Mouse (Mus musculus) lung, embryonic 15.5 days (tissue): ENCODE measurements at regions not wholly inside any gene's neighbourhood (a gene's known extent, or its start where the extent isn't known, plus 50 kb on each side); places are given as distances from the start of the nearest gene placed in this dataset.
A peak's percentile ranks its signal among the peaks of the same experiment; 100 is the strongest.

Experiments used
- ATAC-seq: fragments of 200-750 bp; cut with Nextera tagmentation; 2 replicates; pipeline ENCODE4 v1.8.0; 2017; ENCODE audit warnings: moderate number of reproducible peaks, borderline replicate concordance; ENCODE audit not compliant: low FRiP score, low TSS enrichment; ENCODE audit errors: extremely low read depth
- H3K27ac ChIP-seq: fragments of 300-500 bp; sonication (generic); 2 replicates; pipeline ENCODE4 v1.5.1; 2015; ENCODE audit warnings: moderate library complexity, mild to moderate bottlenecking, inconsistent platforms
- H3K27me3 ChIP-seq: fragments of 300-500 bp; sonication (generic); 2 replicates; pipeline ENCODE4 v1.6.1; 2015; ENCODE audit warnings: inconsistent platforms
- H3K36me3 ChIP-seq: fragments of 300-500 bp; sonication (generic); 2 replicates; pipeline ENCODE4 v1.6.1; 2015; ENCODE audit warnings: inconsistent platforms
- H3K4me1 ChIP-seq: fragments of 300-500 bp; sonication (generic); 2 replicates; pipeline ENCODE4 v1.6.1; 2015; ENCODE audit warnings: inconsistent platforms
- H3K4me2 ChIP-seq: fragments of 300-500 bp; sonication (generic); 2 replicates; pipeline ENCODE4 v1.6.1; 2015; ENCODE audit warnings: inconsistent platforms, mild to moderate bottlenecking, moderate library complexity
- H3K4me3 ChIP-seq: fragments of 300-500 bp; sonication (generic); 2 replicates; pipeline ENCODE4 v1.5.1; 2015; ENCODE audit warnings: mild to moderate bottlenecking, inconsistent platforms
- H3K9ac ChIP-seq: fragments of 300-500 bp; sonication (generic); 2 replicates; pipeline ENCODE4 v1.6.1; 2015; ENCODE audit warnings: inconsistent platforms
- H3K9me3 ChIP-seq: fragments of 300-500 bp; sonication (generic); 2 replicates; pipeline ENCODE4 v1.6.1; 2016; ENCODE audit warnings: inconsistent platforms
- WGBS: fragments of 180-500 bp; shearing (Covaris S2); methylation state at CpG from one replicate; pipeline ENCODE4 v1.1.7; 2015; 5-methylcytosine and 5-hydroxymethylcytosine counted together

DNA sequence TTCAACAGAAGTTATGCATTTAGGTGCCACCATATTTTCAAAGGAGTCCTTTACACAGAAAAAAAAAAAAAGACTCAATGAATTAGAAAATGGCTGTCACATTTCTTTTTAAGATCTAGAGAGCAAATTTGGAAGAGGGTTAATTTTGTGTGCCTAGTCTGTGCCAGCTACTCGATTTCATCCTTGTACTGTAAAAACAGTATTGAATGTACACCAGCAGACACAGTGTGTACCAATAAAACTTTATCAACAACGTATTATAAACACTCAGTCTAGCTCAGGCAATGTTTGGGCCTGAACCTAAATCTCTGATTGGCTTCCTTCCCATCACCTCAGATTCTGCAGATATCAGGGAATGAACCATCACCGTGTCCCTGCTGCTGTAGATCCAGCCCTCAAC, 93.9 kb downstream of the Tomm20 start:
- Histone ChIP-seq H3K4me1 (peaks cover 41% of the 10 kb centered on the region), H3K27me3 (no peaks in the 10 kb centered on the region), H3K4me2 (no peak overlapping the region), H3K9me3 (no peaks in the 10 kb centered on the region), H3K4me3 (no peak overlapping the region), H3K27ac (no peak overlapping the region), H3K9ac (no peak overlapping the region), H3K36me3 (no peaks in the 10 kb centered on the region)
- ATAC-seq: no peak
- 80% methylated on average over 3 of the region's 3 CpGs for WGBS

GRCm38 (mm10) chr8:126850189-126850535, 95.5 kb downstream of the Tomm20 start:
- H3K4me2 ChIP-seq: no peak overlapping the region
- no peaks in the 10 kb centered on the region for H3K36me3 ChIP-seq
- no peak for ATAC-seq
- H3K27me3 ChIP-seq: no peaks in the 10 kb centered on the region
- H3K9ac ChIP-seq: no peak overlapping the region
- peaks cover 49% of the 10 kb centered on the region for H3K4me1 ChIP-seq
- WGBS: 40% methylated on average over 1 of the region's 1 CpGs
- no peak overlapping the region for H3K4me3 ChIP-seq
- H3K27ac ChIP-seq: peak overlapping the region; percentile 87
- H3K9me3 ChIP-seq: no peaks in the 10 kb centered on the region

GRCm38 (mm10) chr8:126849411-126850188, 96.0 kb downstream of the Tomm20 start:
- H3K4me3 ChIP-seq: no peak overlapping the region
- peak overlapping the region; percentile 87 for H3K27ac ChIP-seq
- no peak overlapping the region for H3K9ac ChIP-seq
- no peaks in the 10 kb centered on the region for H3K9me3 ChIP-seq
- H3K36me3 ChIP-seq: no peaks in the 10 kb centered on the region
- H3K27me3 ChIP-seq: no peaks in the 10 kb centered on the region
- WGBS: 35% methylated on average over 9 of the region's 9 CpGs
- peak; percentile 61 for ATAC-seq
- H3K4me2 ChIP-seq: no peak overlapping the region
- H3K4me1 ChIP-seq: peaks cover 50% of the 10 kb centered on the region

DNA sequence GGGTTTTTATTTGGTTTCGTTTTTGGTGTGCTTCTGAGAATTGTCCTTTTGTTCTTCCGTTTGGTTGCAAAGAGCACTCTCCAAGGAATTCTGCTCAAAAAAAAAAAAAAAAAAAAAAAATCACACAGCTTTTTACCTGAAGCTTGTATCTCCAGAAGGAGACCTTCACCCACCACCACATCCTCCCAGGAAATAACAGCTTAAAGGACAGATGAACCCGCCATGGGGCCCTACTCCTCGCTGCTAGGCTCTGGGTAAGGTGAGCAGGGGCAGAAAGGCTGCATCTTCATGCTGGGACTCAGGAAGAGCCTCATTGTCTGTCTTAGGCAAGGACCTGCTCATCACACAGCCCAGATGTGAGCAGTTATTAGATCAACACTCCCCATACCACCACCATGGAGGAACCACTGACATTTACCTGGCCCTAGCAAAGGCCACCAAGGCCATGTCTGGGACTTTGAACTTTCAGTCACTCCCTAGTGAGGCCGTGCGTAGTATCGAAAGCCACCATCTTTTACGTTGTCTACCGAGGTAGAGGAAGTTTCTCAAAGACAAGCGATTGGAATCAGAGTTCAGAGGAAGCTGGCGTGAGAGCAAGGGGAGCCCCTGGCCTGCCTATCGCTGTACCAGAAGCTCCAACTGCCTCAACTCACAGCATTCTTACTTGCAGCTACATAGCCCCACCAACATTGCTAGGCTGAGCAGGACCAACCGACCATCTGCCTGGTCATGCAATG, 97.1 kb downstream of the Tomm20 start:
- WGBS: 83% methylated on average over 13 of the region's 13 CpGs
- no peaks in the 10 kb centered on the region for H3K36me3 ChIP-seq
- H3K4me2 ChIP-seq: no peak overlapping the region
- H3K4me1 ChIP-seq: peaks cover 48% of the 10 kb centered on the region
- H3K27me3 ChIP-seq: no peaks in the 10 kb centered on the region
- H3K9ac ChIP-seq: no peak overlapping the region
- peak overlapping the region; percentile 87; the same call in 1 of the 2 replicates for H3K27ac ChIP-seq
- ATAC-seq: no peak
- H3K4me3 ChIP-seq: no peak overlapping the region
- H3K9me3 ChIP-seq: no peaks in the 10 kb centered on the region

DNA sequence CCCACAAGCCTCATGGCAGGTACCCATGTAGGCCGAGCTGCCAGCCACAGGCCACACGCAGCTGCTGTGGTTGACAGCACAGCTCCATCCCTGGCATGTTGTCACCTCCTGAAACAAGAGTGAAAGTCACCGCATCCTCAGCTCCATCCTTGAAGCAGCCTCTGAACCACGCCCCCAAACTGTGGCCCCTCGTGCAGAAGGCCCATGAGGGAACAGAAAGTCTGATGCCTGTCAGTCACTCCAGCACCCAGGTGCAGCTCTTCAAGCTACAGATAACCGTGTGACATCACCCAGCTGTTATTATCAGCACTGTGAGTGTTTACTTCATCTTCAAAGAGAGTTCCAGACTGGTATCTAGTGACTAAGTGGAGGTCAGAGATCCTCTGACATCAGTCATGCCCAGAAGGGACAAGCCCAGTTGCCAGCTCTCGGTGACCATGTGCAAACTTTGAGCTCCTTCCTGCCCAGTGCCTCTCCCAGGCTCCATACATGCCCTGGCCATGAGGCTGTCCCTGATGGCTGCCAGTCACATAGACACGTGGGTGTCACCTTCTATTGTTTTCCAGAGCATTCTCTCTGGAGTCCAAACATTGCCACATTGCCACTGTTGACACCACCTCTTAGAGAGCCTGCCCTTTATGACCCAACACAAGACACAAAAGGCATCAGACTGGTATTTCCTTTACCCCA, 97.8 kb downstream of the Tomm20 start:
- no peaks in the 10 kb centered on the region for H3K9me3 ChIP-seq
- H3K36me3 ChIP-seq: no peaks in the 10 kb centered on the region
- H3K4me3 ChIP-seq: no peak overlapping the region
- WGBS: 29% methylated on average over 8 of the region's 8 CpGs
- peaks cover 44% of the 10 kb centered on the region for H3K4me1 ChIP-seq
- no peak overlapping the region for H3K4me2 ChIP-seq
- H3K27ac ChIP-seq: no peak overlapping the region
- H3K27me3 ChIP-seq: no peaks in the 10 kb centered on the region
- ATAC-seq: no peak
- no peak overlapping the region for H3K9ac ChIP-seq

DNA sequence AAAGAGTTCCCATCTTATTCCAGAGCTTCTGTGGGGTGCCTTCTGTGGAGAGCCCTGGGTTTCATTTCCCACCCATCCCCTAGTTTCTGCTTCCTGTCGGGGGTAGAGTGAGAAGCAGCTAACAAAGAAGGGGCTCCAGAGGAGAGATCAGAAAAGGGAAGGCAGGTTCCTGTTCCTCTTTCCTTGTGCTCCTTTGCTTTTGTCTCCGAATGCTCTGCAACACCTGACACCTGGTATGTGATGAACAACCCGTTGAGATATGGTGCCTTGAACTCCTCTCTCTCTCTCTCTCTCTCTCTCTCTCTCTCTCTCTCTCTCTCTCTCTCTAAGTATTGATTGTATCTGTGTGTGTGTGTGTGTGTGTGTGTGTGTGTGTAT, 99.5 kb downstream of the Tomm20 start:
- 42% methylated on average over 3 of the region's 3 CpGs for WGBS
- no peak overlapping the region for H3K9ac ChIP-seq

GRCm38 (mm10) chr8:126845530-126846187, 100.0 kb downstream of the Tomm20 start:
- Histone ChIP-seq H3K9ac (no peak overlapping the region), H3K9me3 (no peaks in the 10 kb centered on the region), H3K4me2 (no peak overlapping the region), H3K4me1 (peaks cover 43% of the 10 kb centered on the region), H3K27ac (peak overlapping the region; percentile 78), H3K4me3 (no peak overlapping the region), H3K27me3 (no peaks in the 10 kb centered on the region), H3K36me3 (no peaks in the 10 kb centered on the region)
- ATAC-seq: no peak
- 63% methylated on average over 14 of the region's 14 CpGs for WGBS

More for the DNA sequence above, 99.5 kb downstream of the Tomm20 start:
- Histone ChIP-seq H3K4me2 (no peak overlapping the region), H3K9me3 (no peaks in the 10 kb centered on the region), H3K27ac (no peak overlapping the region), H3K27me3 (no peaks in the 10 kb centered on the region), H3K36me3 (no peaks in the 10 kb centered on the region), H3K4me1 (peaks cover 43% of the 10 kb centered on the region), H3K4me3 (no peak overlapping the region)
- no peak for ATAC-seq

- Histone ChIP-seq H3K4me2 (no peak overlapping the region), H3K9me3 (no peaks in the 10 kb centered on the region), H3K36me3 (no peaks in the 10 kb centered on the region), H3K27ac (peak overlapping the region; percentile 78), H3K9ac (no peak overlapping the region), H3K4me3 (no peak overlapping the region), H3K4me1 (peaks cover 40% of the 10 kb centered on the region), H3K27me3 (no peaks in the 10 kb centered on the region)
- WGBS: 53% methylated on average over 4 of the region's 4 CpGs
- peak; percentile 33 for ATAC-seq
Observed at GRCm38 (mm10) chr8:126844627-126845026, 101.0 kb downstream of the Tomm20 start.

GRCm38 (mm10) chr8:126841187-126841586, 104.5 kb downstream of the Tomm20 start:
- Histone ChIP-seq H3K4me1 (peaks cover 55% of the 10 kb centered on the region), H3K36me3 (no peaks in the 10 kb centered on the region), H3K9me3 (no peaks in the 10 kb centered on the region), H3K4me2 (no peak overlapping the region), H3K27ac (no peak overlapping the region), H3K4me3 (no peak overlapping the region), H3K27me3 (no peaks in the 10 kb centered on the region), H3K9ac (no peak overlapping the region)
- no peak for ATAC-seq
- 63% methylated on average over 7 of the region's 7 CpGs for WGBS

- H3K9ac ChIP-seq: no peak overlapping the region
- H3K4me3 ChIP-seq: no peak overlapping the region
- peak overlapping the region; percentile 85 for H3K27ac ChIP-seq
- H3K36me3 ChIP-seq: no peaks in the 10 kb centered on the region
- no peaks in the 10 kb centered on the region for H3K9me3 ChIP-seq
- ATAC-seq: peak; percentile 75
- 14% methylated on average over 5 of the region's 5 CpGs for WGBS
- H3K4me2 ChIP-seq: peak overlapping the region; percentile 31
- no peaks in the 10 kb centered on the region for H3K27me3 ChIP-seq
- H3K4me1 ChIP-seq: peaks cover 54% of the 10 kb centered on the region
Observed at GRCm38 (mm10) chr8:126839712-126840355, 105.8 kb downstream of the Tomm20 start.

GRCm38 (mm10) chr8:126839039-126839711, 106.5 kb downstream of the Tomm20 start:
- 8% methylated on average over 8 of the region's 8 CpGs for WGBS
- H3K9ac ChIP-seq: no peak overlapping the region
- H3K9me3 ChIP-seq: no peaks in the 10 kb centered on the region
- H3K36me3 ChIP-seq: no peaks in the 10 kb centered on the region
- H3K27ac ChIP-seq: peak overlapping the region; percentile 85
- H3K4me1 ChIP-seq: peaks cover 56% of the 10 kb centered on the region
- no peak; the same call in 1 of the 2 replicates for ATAC-seq
- no peaks in the 10 kb centered on the region for H3K27me3 ChIP-seq
- H3K4me3 ChIP-seq: no peak overlapping the region
- peak overlapping the region; percentile 31 for H3K4me2 ChIP-seq
